Comparison of ENCODE assay signal across 11 mouse cellular contexts in genomic region chr16:35802163-35802562, GRCm38 (mm10).
"Had no signal": no experiment of that assay in that cellular context is flagged by ENCODE, and none has a peak within 500 bp of the region (broad histone marks: within the 10 kb centered on the region; RNA-seq: fewer than 3 reads in every experiment).

No protein-coding gene starts in this region.

- DNase-seq: kidney, adult 18-20 months; kidney, postnatal 10 days; lung, embryonic 14.5 days; thymus, postnatal 14 days had no signal

- H3K4me1 ChIP-seq: limb, embryonic 15.5 days; midbrain, embryonic 12.5 days had no signal

- H3K27me3 ChIP-seq: limb, embryonic 15.5 days; midbrain, embryonic 12.5 days had no signal

- H3K9ac ChIP-seq: limb, embryonic 15.5 days; liver, embryonic 14.5 days; lung, embryonic 14.5 days; midbrain, embryonic 12.5 days had no signal

- H3K9me3 ChIP-seq: limb, embryonic 15.5 days; midbrain, embryonic 12.5 days had no signal

- H3K27ac ChIP-seq: limb, embryonic 15.5 days; liver, embryonic 14.5 days; macrophage; midbrain, embryonic 12.5 days; stomach, postnatal 0 days had no signal

- ATAC-seq: midbrain, embryonic 16.5 days had no signal

- H3K4me2 ChIP-seq: limb, embryonic 15.5 days; lung, embryonic 14.5 days; midbrain, embryonic 12.5 days had no signal

- H3K4me3 ChIP-seq: limb, embryonic 15.5 days; midbrain, embryonic 12.5 days; myocyte had no signal
